Mouse (Mus musculus) cerebellum, adult 11 months (tissue): ENCODE measurements around the gene AC134908.4.

Experiments used
- DNase-seq: peaks from one replicate; pipeline ENCODE4 v3.0.0; 2022

Gene AC134908.4

GRCm38 (mm10) chr17:25806507-25806906, 11.0 kb upstream of the AC134908.4 start:
- DNase-seq: no peak

GRCm38 (mm10) chr17:25802825-25803517, 7.5 kb upstream of the AC134908.4 start:
- DNase-seq: no peak

- DNase-seq: peak; percentile 64
Measured at GRCm38 (mm10) chr17:25801029-25801428, 5.6 kb upstream of the AC134908.4 start.

- DNase-seq: peak; percentile 57
Measured at GRCm38 (mm10) chr17:25796951-25797369, 1.5 kb upstream of the AC134908.4 start, which contains the start of gene Metrn. Gene Metrn, minus strand, starts transcription at chr17:25797136.

GRCm38 (mm10) chr17:25796211-25796771, 832 bp upstream of the AC134908.4 start:
- DNase-seq: no peak

GRCm38 (mm10) chr17:25794998-25795397, 461 bp downstream of the AC134908.4 start:
- DNase-seq: no peak

GRCm38 (mm10) chr17:25794197-25794596, 1.3 kb downstream of the AC134908.4 start:
- no peak for DNase-seq

GRCm38 (mm10) chr17:25792615-25793014, 2.8 kb downstream of the AC134908.4 start, which contains the start of gene Fam173a:
Gene Fam173a, minus strand, starts transcription at chr17:25792901.
- DNase-seq: no peak

GRCm38 (mm10) chr17:25791843-25792527, 3.5 kb downstream of the AC134908.4 start:
- peak; percentile 83 for DNase-seq

GRCm38 (mm10) chr17:25791320-25791842, 4.1 kb downstream of the AC134908.4 start:
- DNase-seq: no peak

- peak; percentile 10 for DNase-seq
Measured at GRCm38 (mm10) chr17:25786781-25787504, 8.5 kb downstream of the AC134908.4 start.

- peak; percentile 8 for DNase-seq
Measured at GRCm38 (mm10) chr17:25786280-25786679, 9.2 kb downstream of the AC134908.4 start, which contains the start of gene Ccdc78. Gene Ccdc78, plus strand, starts transcription at chr17:25786580.

GRCm38 (mm10) chr17:25785281-25785745, 10.1 kb downstream of the AC134908.4 start, which contains the start of gene Haghl:
Gene Haghl, minus strand, starts transcription at chr17:25785673.
- peak; percentile 97 for DNase-seq

GRCm38 (mm10) chr17:25783861-25784574, 11.4 kb downstream of the AC134908.4 start:
- DNase-seq: peak; percentile 33

- DNase-seq: peak; percentile 60
Measured at GRCm38 (mm10) chr17:25783086-25783485, 12.4 kb downstream of the AC134908.4 start.

GRCm38 (mm10) chr17:25781339-25781738, 14.1 kb downstream of the AC134908.4 start:
- no peak for DNase-seq

- peak; percentile 4 for DNase-seq
Measured at GRCm38 (mm10) chr17:25777948-25778347, 17.5 kb downstream of the AC134908.4 start.

GRCm38 (mm10) chr17:25775318-25776062, 20.0 kb downstream of the AC134908.4 start:
- DNase-seq: peak; percentile 6

GRCm38 (mm10) chr17:25773549-25774120, 21.8 kb downstream of the AC134908.4 start, which contains the start of gene Narfl:
Gene Narfl, plus strand, starts transcription at chr17:25773776.
- DNase-seq: peak; percentile 97

- no peak for DNase-seq
Measured at GRCm38 (mm10) chr17:25769331-25769730, 26.1 kb downstream of the AC134908.4 start.

- no peak for DNase-seq
Measured at GRCm38 (mm10) chr17:25765886-25766285, 29.6 kb downstream of the AC134908.4 start.
